Comparison of ENCODE assay signal across 10 mouse cellular contexts in the genomic region with DNA sequence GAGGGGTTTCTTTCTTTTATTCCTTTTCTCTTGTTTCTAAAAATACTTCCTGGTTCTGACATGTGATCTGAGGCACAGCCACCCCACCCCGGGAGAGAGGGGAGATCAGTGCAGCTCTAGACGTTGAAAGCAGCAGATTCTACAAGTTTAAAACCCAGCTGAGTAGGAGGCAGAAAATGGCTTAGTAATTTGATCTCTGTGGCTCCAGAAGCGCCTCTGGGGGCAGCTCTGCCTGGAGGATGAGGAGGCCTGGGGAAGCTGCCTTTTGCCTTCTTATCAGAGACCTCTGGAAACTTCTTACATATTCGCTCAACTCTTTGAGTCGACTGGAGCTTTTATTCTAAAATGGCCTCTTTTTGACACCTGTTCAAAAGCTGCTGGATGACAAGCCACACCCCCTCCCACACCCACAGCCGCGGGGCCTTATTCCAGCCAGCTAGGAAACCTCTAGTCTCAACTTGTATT. TPM values are rescaled to one million over a fixed set of nuclear protein-coding genes. Genes with fewer than 3 reads are reported as not detected.
A peak's percentile ranks its signal among the peaks of the same experiment; 100 is the strongest.
DNase-seq lines count a peak whose midpoint lies in the region; ATAC-seq lines count a peak whose summit lies in the region.
"Had no signal": no experiment of that assay in that cellular context is flagged by ENCODE, and none has a peak within 500 bp of the region (broad histone marks: within the 10 kb centered on the region; RNA-seq: fewer than 3 reads in every experiment).

No protein-coding gene starts in this region.

- H3K9me3 ChIP-seq in liver, embryonic 12.5 days (replicated peaks), result peaks cover 8% of the 10 kb centered on the region
- no peaks in the 10 kb centered on the region; the same call in 1 of the 2 replicates for H3K9me3 ChIP-seq in liver, embryonic 11.5 days (ENCODE audit: control insufficient read depth, low read length)
- no peaks in the 10 kb centered on the region for H3K9me3 ChIP-seq in intestine, embryonic 15.5 days

- peak overlapping the region; percentile 3; the same call in 1 of the 2 replicates for H3K4me2 ChIP-seq in liver, embryonic 12.5 days
- H3K4me2 ChIP-seq in liver, embryonic 11.5 days, result no peak overlapping the region
- 0 out of 2 replicates have a peak overlapping the region, but pooled peaks have one; percentile 7 for H3K4me2 ChIP-seq in intestine, embryonic 15.5 days (replicated peaks)

- 0 out of 2 replicates have a peak overlapping the region, but pooled peaks have one; percentile 3 for H3K27ac ChIP-seq in liver, embryonic 12.5 days
- H3K27ac ChIP-seq in liver, embryonic 11.5 days (ENCODE audit: low read depth, low read length), result no peak overlapping the region
- H3K27ac ChIP-seq in intestine, embryonic 15.5 days, result no peak overlapping the region; the same call in 1 of the 2 replicates

- no peaks in the 10 kb centered on the region for H3K27me3 ChIP-seq in liver, embryonic 12.5 days (replicated peaks)
- no peaks in the 10 kb centered on the region for H3K27me3 ChIP-seq in liver, embryonic 11.5 days (replicated peaks; ENCODE audit: control insufficient read depth, insufficient read depth, low read length)
- no peaks in the 10 kb centered on the region for H3K27me3 ChIP-seq in intestine, embryonic 15.5 days (replicated peaks)

- no peak overlapping the region for H3K9ac ChIP-seq in liver, embryonic 12.5 days
- H3K9ac ChIP-seq in liver, embryonic 11.5 days (ENCODE audit: low read depth, low read length), result no peak overlapping the region
- no peak overlapping the region for H3K9ac ChIP-seq in intestine, embryonic 15.5 days

- peaks cover 30% of the 10 kb centered on the region for H3K4me1 ChIP-seq in liver, embryonic 12.5 days
- peaks cover 8% of the 10 kb centered on the region for H3K4me1 ChIP-seq in liver, embryonic 11.5 days (replicated peaks; ENCODE audit: control insufficient read depth, insufficient read depth, low read length)
- H3K4me1 ChIP-seq in intestine, embryonic 15.5 days (replicated peaks), result peaks cover 15% of the 10 kb centered on the region

- ATAC-seq in CD4-positive, CD25-positive, alpha-beta regulatory T cell, adult 4 months, result no peak
- no peak for ATAC-seq in liver, embryonic 12.5 days
- no peak for ATAC-seq in liver, embryonic 11.5 days (replicated peaks; ENCODE audit: low FRiP score)
- peak; percentile 58 for ATAC-seq in intestine, embryonic 15.5 days

- H3K36me3 ChIP-seq in liver, embryonic 12.5 days, result no peaks in the 10 kb centered on the region
- no peaks in the 10 kb centered on the region for H3K36me3 ChIP-seq in liver, embryonic 11.5 days (ENCODE audit: control insufficient read depth, insufficient read depth, low read length)
- H3K36me3 ChIP-seq in intestine, embryonic 15.5 days, result no peaks in the 10 kb centered on the region

- DNase-seq in CD4-positive, CD25-positive, alpha-beta regulatory T cell, adult 2 months (ENCODE audit: low read depth, low spot score), result peak; percentile 20
- no peak for DNase-seq in liver, embryonic 11.5 days (ENCODE audit: low spot score)
- DNase-seq in thymus, postnatal 0 days (ENCODE audit: low spot score), result peak; percentile 75
- no peak for DNase-seq in adrenal gland, postnatal 10 days
- no peak for DNase-seq in frontal cortex, postnatal 10 days (ENCODE audit: low spot score in 2 of 2)
- DNase-seq: lung, adult 2 months; right cerebral cortex, postnatal 25 days had no signal

- 17% methylated on average over 7 of the region's 7 CpGs for WGBS in liver, embryonic 12.5 days (ENCODE audit: insufficient replicate concordance)
- WGBS in liver, embryonic 11.5 days, result 18% methylated on average over 7 of the region's 7 CpGs
- WGBS in intestine, embryonic 15.5 days, result 9% methylated on average over 7 of the region's 7 CpGs

- no peak overlapping the region for H3K4me3 ChIP-seq in liver, embryonic 12.5 days
- H3K4me3 ChIP-seq in liver, embryonic 11.5 days (ENCODE audit: low read depth, low read length), result no peak overlapping the region
- H3K4me3 ChIP-seq in intestine, embryonic 15.5 days (replicated peaks), result no peak overlapping the region

RNA-seq across cellular contexts. Expression of a gene that starts 20.9 kb away (rescaled TPM):
- polyA plus RNA-seq in CD4-positive, CD25-positive, alpha-beta regulatory T cell, adult 4 months (2017; shearing (Covaris generic)), result 1 to 10 TPM; 2.9 to 3.7 TPM
- 2.1 TPM in 2 replicates for polyA plus RNA-seq in liver, embryonic 12.5 days (2016; fragmentation: Nextera tagmentation; extraction: Ambion mirVana)
- polyA plus RNA-seq in liver, embryonic 11.5 days (2014; fragmentation: Nextera tagmentation; extraction: Ambion mirVana), result 3.8 and 4.3 TPM in 2 replicates
- 9.2 and 9.7 TPM in 2 replicates for polyA plus RNA-seq in intestine, embryonic 15.5 days (2015; fragmentation: Nextera tagmentation; extraction: Ambion mirVana)
- 3.6 and 3.7 TPM in 2 replicates for polyA plus RNA-seq in thymus, postnatal 0 days (2015; fragmentation: Nextera tagmentation; extraction: Ambion mirVana)
- 1 to 10 TPM; 6.8 to 7.3 TPM for total RNA-seq in adrenal gland, postnatal 10 days (2021)

Comparison
In these comparisons a context has a peak if more than half of its experiments do, and no peak if none do; other contexts are left out.
1. DNase-seq: peak in CD4-positive, CD25-positive, alpha-beta regulatory T cell, adult 2 months (single experiment) and thymus, postnatal 0 days (single experiment); none in liver, embryonic 11.5 days (single experiment), adrenal gland, postnatal 10 days (single experiment) and frontal cortex, postnatal 10 days (0 of 2).